Mouse (Mus musculus) limb, embryonic 12.5 days (tissue): ENCODE measurements around the gene Tnk1. TPM values are rescaled to one million over a fixed set of nuclear protein-coding genes. Genes with fewer than 3 reads are reported as not detected.

Source experiments
- ATAC-seq: fragments of 200-750 bp; cut with Nextera tagmentation; 2 replicates; pipeline ENCODE4 v1.8.0; 2017; ENCODE audit warnings: low read depth, moderate TSS enrichment; ENCODE audit not compliant: insufficient number of reproducible peaks, insufficient read depth, low FRiP score, low TSS enrichment
- H3K27ac ChIP-seq: fragments of 300-500 bp; sonication (generic); 2 replicates; pipeline ENCODE4 v1.5.1; 2016; ENCODE audit warnings: mild to moderate bottlenecking, moderate library complexity
- H3K27me3 ChIP-seq: fragments of 300-500 bp; sonication (generic); 2 replicates; pipeline ENCODE4 v1.6.1; 2016; ENCODE audit warnings: mild to moderate bottlenecking, moderate library complexity
- H3K36me3 ChIP-seq: fragments of 300-500 bp; sonication (generic); 2 replicates; pipeline ENCODE4 v1.6.1; 2016; ENCODE audit warnings: mild to moderate bottlenecking, moderate library complexity
- H3K4me1 ChIP-seq: fragments of 300-500 bp; sonication (generic); replicated peaks from 2 replicates; pipeline ENCODE4 v1.6.1; 2016
- H3K4me2 ChIP-seq: fragments of 300-500 bp; sonication (generic); 2 replicates; pipeline ENCODE4 v1.6.1; 2016; ENCODE audit warnings: mild to moderate bottlenecking, moderate library complexity
- H3K4me3 ChIP-seq: fragments of 300-500 bp; sonication (generic); replicated peaks from 2 replicates; pipeline ENCODE4 v1.5.1; 2016; ENCODE audit warnings: mild to moderate bottlenecking
- H3K9ac ChIP-seq: fragments of 300-500 bp; sonication (generic); replicated peaks from 2 replicates; pipeline ENCODE4 v1.6.1; 2016; ENCODE audit warnings: mild to moderate bottlenecking, moderate library complexity
- H3K9me3 ChIP-seq: fragments of 300-500 bp; sonication (generic); 2 replicates; pipeline ENCODE4 v1.6.1; 2016; ENCODE audit warnings: mild to moderate bottlenecking, moderate library complexity
- WGBS: fragments of 180-500 bp; shearing (Covaris S2); methylation state at CpG from one replicate; pipeline ENCODE4 v1.1.7; 2016; 5-methylcytosine and 5-hydroxymethylcytosine counted together
- polyA plus RNA-seq: library from polyadenylated mRNA; unstranded; fragments of >200 nt; fragmentation: Nextera tagmentation; extraction: Ambion mirVana; gene quantifications from 2 replicates; pipeline ENCODE4 v1.2.1, GENCODE M21; 2016

Gene Tnk1
- polyA plus RNA-seq, 1 experiment from 2014 or later = 2.3 TPM

- H3K9me3 ChIP-seq = no peaks in the 10 kb centered on the region
- no peak overlapping the region for H3K27ac ChIP-seq
- no peak overlapping the region for H3K9ac ChIP-seq
- ATAC-seq = peak; percentile 60; the same call in 1 of the 2 replicates
- H3K36me3 ChIP-seq = peaks cover 22% of the 10 kb centered on the region
- H3K27me3 ChIP-seq = peaks cover 36% of the 10 kb centered on the region
- WGBS = 17% methylated on average over 16 of the region's 16 CpGs
- H3K4me2 ChIP-seq = peak overlapping the region; percentile 8; the same call in 1 of the 2 replicates
- peak overlapping the region; percentile 2; the same call in 1 of the 2 replicates for H3K4me3 ChIP-seq
- peaks cover 12% of the 10 kb centered on the region for H3K4me1 ChIP-seq
Measured at GRCm38 (mm10) chr11:69855347-69855746, 3.2 kb downstream of the Tnk1 start.

GRCm38 (mm10) chr11:69854680-69855079 is 3.9 kb downstream of the Tnk1 start:
- Histone ChIP-seq H3K36me3 (peaks cover 29% of the 10 kb centered on the region), H3K27ac (peak overlapping the region; percentile 5; the same call in 1 of the 2 replicates), H3K9me3 (no peaks in the 10 kb centered on the region), H3K9ac (no peak overlapping the region), H3K4me2 (no peak overlapping the region), H3K27me3 (peaks cover 32% of the 10 kb centered on the region), H3K4me3 (no peak overlapping the region), H3K4me1 (peaks cover 14% of the 10 kb centered on the region)
- 81% methylated on average over 10 of the region's 10 CpGs for WGBS
- no peak for ATAC-seq

GRCm38 (mm10) chr11:69853994-69854393 is 4.5 kb downstream of the Tnk1 start:
- Histone ChIP-seq H3K27ac (peak overlapping the region; percentile 41; the same call in 1 of the 2 replicates), H3K27me3 (peaks cover 25% of the 10 kb centered on the region)
- WGBS = 60% methylated on average over 7 of the region's 7 CpGs

GRCm38 (mm10) chr11:69850754-69851153 is 7.8 kb downstream of the Tnk1 start:
- no peak overlapping the region for H3K27ac ChIP-seq
- H3K9ac ChIP-seq = no peak overlapping the region
- H3K27me3 ChIP-seq = no peaks in the 10 kb centered on the region; the same call in 1 of the 2 replicates
- WGBS = 77% methylated on average over 8 of the region's 8 CpGs
- H3K4me3 ChIP-seq = no peak overlapping the region
- H3K9me3 ChIP-seq = no peaks in the 10 kb centered on the region
- peaks cover 49% of the 10 kb centered on the region for H3K36me3 ChIP-seq
- ATAC-seq = no peak
- H3K4me2 ChIP-seq = no peak overlapping the region
- peaks cover 26% of the 10 kb centered on the region for H3K4me1 ChIP-seq

More at GRCm38 (mm10) chr11:69853994-69854393, 4.5 kb downstream of the Tnk1 start:
- Histone ChIP-seq H3K4me1 (peaks cover 14% of the 10 kb centered on the region), H3K9ac (no peak overlapping the region), H3K4me2 (no peak overlapping the region), H3K9me3 (no peaks in the 10 kb centered on the region), H3K4me3 (no peak overlapping the region), H3K36me3 (peaks cover 36% of the 10 kb centered on the region)
- ATAC-seq = no peak

GRCm38 (mm10) chr11:69849884-69850283 is 8.6 kb downstream of the Tnk1 start:
- Histone ChIP-seq H3K27me3 (no peaks in the 10 kb centered on the region), H3K27ac (no peak overlapping the region), H3K4me1 (peaks cover 28% of the 10 kb centered on the region), H3K9ac (no peak overlapping the region; the same call in 1 of the 2 replicates), H3K9me3 (no peaks in the 10 kb centered on the region), H3K4me3 (no peak overlapping the region), H3K4me2 (no peak overlapping the region), H3K36me3 (peaks cover 49% of the 10 kb centered on the region)
- ATAC-seq = no peak
- 92% methylated on average over 15 of the region's 15 CpGs for WGBS

GRCm38 (mm10) chr11:69849128-69849527 is 9.4 kb downstream of the Tnk1 start:
- ATAC-seq = no peak
- Histone ChIP-seq H3K27me3 (no peaks in the 10 kb centered on the region), H3K27ac (no peak overlapping the region), H3K4me3 (0 out of 2 replicates have a peak overlapping the region, but pooled peaks have one; percentile 2), H3K4me1 (peaks cover 28% of the 10 kb centered on the region), H3K9ac (no peak overlapping the region), H3K36me3 (peaks cover 49% of the 10 kb centered on the region), H3K4me2 (no peak overlapping the region), H3K9me3 (no peaks in the 10 kb centered on the region)
- 91% methylated on average over 9 of the region's 9 CpGs for WGBS

GRCm38 (mm10) chr11:69848021-69848420 is 10.5 kb downstream of the Tnk1 start:
- H3K9ac ChIP-seq = 0 out of 2 replicates have a peak overlapping the region, but pooled peaks have one; percentile 81
- H3K4me1 ChIP-seq = peaks cover 28% of the 10 kb centered on the region
- 95% methylated on average over 6 of the region's 6 CpGs for WGBS
- H3K4me2 ChIP-seq = peak overlapping the region; percentile 90
- H3K9me3 ChIP-seq = no peaks in the 10 kb centered on the region
- no peak for ATAC-seq
- H3K27ac ChIP-seq = no peak overlapping the region
- H3K27me3 ChIP-seq = no peaks in the 10 kb centered on the region
- H3K4me3 ChIP-seq = peak overlapping the region; percentile 72
- H3K36me3 ChIP-seq = peaks cover 49% of the 10 kb centered on the region

- ATAC-seq = peak; percentile 45
- Histone ChIP-seq H3K27me3 (no peaks in the 10 kb centered on the region), H3K27ac (peak overlapping the region; percentile 97), H3K9ac (peak overlapping the region; percentile 81), H3K9me3 (no peaks in the 10 kb centered on the region), H3K4me2 (peak overlapping the region; percentile 90), H3K4me1 (peaks cover 28% of the 10 kb centered on the region), H3K4me3 (peak overlapping the region; percentile 72), H3K36me3 (peaks cover 44% of the 10 kb centered on the region)
- 10% methylated on average over 37 of the region's 37 CpGs for WGBS
Measured at GRCm38 (mm10) chr11:69846738-69847688, 11.5 kb downstream of the Tnk1 start.

- Histone ChIP-seq H3K9ac (peak within 1 kb of the TSS; percentile 81), H3K27me3 (no peaks in the 10 kb centered on the region), H3K4me2 (peak within 1 kb of the TSS; percentile 90), H3K36me3 (peaks cover 36% of the 10 kb centered on the region), H3K27ac (peak within 1 kb of the TSS; percentile 97), H3K4me1 (peaks cover 28% of the 10 kb centered on the region), H3K9me3 (no peaks in the 10 kb centered on the region), H3K4me3 (peak within 1 kb of the TSS; percentile 72)
- 1% methylated on average over 38 of the region's 38 CpGs for WGBS
- peak; percentile 91 for ATAC-seq
Measured at GRCm38 (mm10) chr11:69846198-69846680, 12.3 kb downstream of the Tnk1 start, which contains the start of gene Plscr3. Gene Plscr3, plus strand, starts transcription at chr11:69846376.

GRCm38 (mm10) chr11:69838714-69839104 is 19.8 kb downstream of the Tnk1 start:
- Histone ChIP-seq H3K27me3 (peaks cover 28% of the 10 kb centered on the region), H3K9me3 (no peaks in the 10 kb centered on the region), H3K36me3 (peaks cover 2% of the 10 kb centered on the region; the same call in 1 of the 2 replicates), H3K4me1 (peaks cover 43% of the 10 kb centered on the region), H3K9ac (peak overlapping the region; percentile 64), H3K4me2 (peak overlapping the region; percentile 95), H3K27ac (peak overlapping the region; percentile 89), H3K4me3 (peak overlapping the region; percentile 72)
- no peak for ATAC-seq
- WGBS = 2% methylated on average over 7 of the region's 7 CpGs
